Mouse (Mus musculus) stomach, postnatal 0 days (tissue): Measurements from ENCODE around the gene Farp1.

Source experiments
- CTCF ChIP-seq: IDR thresholded peaks from 2 replicates; pipeline ENCODE4 v1.5.1; 2016; ENCODE audit warnings: antibody characterized with exemption, low read depth, mild to moderate bottlenecking, moderate library complexity
- EP300 ChIP-seq: optimal IDR thresholded peaks from 2 replicates; pipeline ENCODE3; 2016; ENCODE audit warnings: antibody characterized with exemption

DNA sequence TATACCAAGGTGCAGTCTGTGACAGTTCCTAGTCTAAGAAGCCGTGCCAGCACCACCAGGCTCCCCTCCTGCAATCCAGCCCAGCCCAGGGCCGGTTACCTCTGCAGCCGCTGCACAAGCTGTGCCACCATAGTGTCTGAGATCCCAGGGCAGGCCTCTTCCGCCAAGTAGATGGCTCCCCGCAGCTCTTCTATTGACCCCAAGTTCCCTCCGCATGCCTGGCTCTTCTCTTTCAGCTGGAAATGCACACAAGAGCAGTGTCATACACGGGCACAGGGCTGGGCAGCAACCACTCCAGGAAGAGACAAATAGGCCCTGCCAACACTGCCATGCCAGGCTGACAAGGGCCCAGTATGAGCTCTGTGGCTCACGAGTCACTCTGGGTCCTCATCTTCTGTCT lies 256.9 kb downstream of the Farp1 start:
- no peak for TF ChIP-seq CTCF
- TF ChIP-seq EP300 = no peak
